Mouse (Mus musculus): ENCODE results near the gene Cux2. TPM values are rescaled to one million over a fixed set of nuclear protein-coding genes. Genes with fewer than 3 reads are reported as not detected.

Gene Cux2
- total RNA-seq, 1 experiment from 2014 or later = under 0.01 TPM

DNA sequence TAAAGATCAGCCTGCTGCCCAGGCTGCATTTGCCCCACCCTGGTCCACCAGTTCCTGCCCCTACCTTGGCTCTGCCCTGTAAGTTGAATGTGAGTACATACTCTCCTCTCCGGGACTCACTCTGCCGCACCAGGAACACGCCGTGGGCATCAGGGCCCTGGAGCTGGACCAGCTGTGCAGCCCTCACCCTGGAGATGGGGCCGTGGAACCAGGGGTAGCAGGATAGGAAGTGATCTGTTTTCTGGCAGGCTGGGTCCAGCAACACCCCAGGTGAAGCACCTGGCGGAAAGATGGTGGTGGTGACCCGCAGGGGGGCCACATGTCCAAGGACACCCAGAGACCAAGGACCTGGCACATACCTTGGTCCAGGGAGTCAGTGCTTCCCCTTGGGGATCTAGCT, 231.5 kb downstream of the Cux2 start:
- ATAC-seq (ENCODE audit: extremely low read depth, insufficient number of reproducible peaks, low FRiP score, poor library complexity, severe bottlenecking) = no peak

- ATAC-seq (ENCODE audit: extremely low read depth, insufficient number of reproducible peaks, low FRiP score, poor library complexity, severe bottlenecking) = no peak
Measured at GRCm38 (mm10) chr5:121817551-121817950, 232.4 kb downstream of the Cux2 start.

GRCm38 (mm10) chr5:121816611-121817010, 233.3 kb downstream of the Cux2 start:
- ATAC-seq (ENCODE audit: extremely low read depth, insufficient number of reproducible peaks, low FRiP score, poor library complexity, severe bottlenecking) = no peak

DNA sequence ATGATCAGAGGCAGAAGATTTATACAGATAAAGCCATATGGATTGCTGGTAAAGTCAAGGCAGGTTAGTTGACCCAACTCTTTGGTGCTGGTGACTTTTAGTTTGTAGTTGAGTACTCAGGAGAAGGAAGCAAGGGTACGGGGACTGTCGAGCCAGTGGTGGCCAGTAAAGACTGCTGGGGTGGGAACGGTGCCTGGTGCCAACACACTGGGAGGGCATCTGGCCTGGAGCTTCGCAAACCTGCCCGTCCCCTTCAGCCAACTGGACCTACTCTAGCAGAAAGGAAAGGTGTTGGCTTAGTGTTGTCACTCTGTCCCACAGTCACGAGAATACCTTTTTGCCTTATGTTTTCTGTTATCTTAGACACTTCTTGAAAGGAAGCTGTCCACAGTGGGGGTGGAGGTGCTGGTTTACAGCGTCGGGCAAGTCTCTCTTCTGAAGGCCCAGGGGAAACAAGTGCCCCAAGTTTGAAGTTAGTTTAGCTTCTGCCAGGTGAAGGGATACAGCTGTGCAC, 234.0 kb downstream of the Cux2 start:
- ATAC-seq (ENCODE audit: extremely low read depth, insufficient number of reproducible peaks, low FRiP score, poor library complexity, severe bottlenecking) = no peak

GRCm38 (mm10) chr5:121815067-121815466, 234.8 kb downstream of the Cux2 start:
- ATAC-seq (ENCODE audit: extremely low read depth, insufficient number of reproducible peaks, low FRiP score, poor library complexity, severe bottlenecking) = peak; percentile 49

- ATAC-seq (ENCODE audit: extremely low read depth, insufficient number of reproducible peaks, low FRiP score, poor library complexity, severe bottlenecking) = no peak
Measured at GRCm38 (mm10) chr5:121813744-121814143, 236.2 kb downstream of the Cux2 start.

- ATAC-seq (ENCODE audit: extremely low read depth, insufficient number of reproducible peaks, low FRiP score, poor library complexity, severe bottlenecking) = no peak
Measured at GRCm38 (mm10) chr5:121812526-121813243, 237.2 kb downstream of the Cux2 start.

DNA sequence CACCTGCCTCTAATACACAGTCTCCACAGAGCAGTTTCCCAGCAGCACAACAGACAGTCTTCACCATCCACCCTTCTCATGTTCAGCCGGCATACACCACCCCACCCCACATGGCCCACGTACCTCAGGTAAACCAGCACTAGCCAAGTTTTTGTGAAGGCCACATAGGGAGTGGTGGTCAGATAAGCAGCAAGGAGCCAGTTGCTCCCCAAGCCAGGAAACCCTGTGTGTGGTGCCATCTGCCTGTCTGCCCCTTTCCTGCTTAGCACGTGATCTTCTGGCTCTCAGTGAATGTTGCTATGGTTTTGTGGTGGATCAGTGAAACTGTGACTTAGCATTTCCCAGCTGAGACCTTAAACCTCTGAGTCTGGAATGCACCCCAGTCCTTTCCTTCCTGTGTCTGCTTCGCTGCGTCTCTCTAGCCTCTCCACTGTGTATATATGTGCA, 238.4 kb downstream of the Cux2 start:
- ATAC-seq (ENCODE audit: extremely low read depth, insufficient number of reproducible peaks, low FRiP score, poor library complexity, severe bottlenecking) = no peak

GRCm38 (mm10) chr5:121810331-121811151, 239.4 kb downstream of the Cux2 start:
- ATAC-seq (ENCODE audit: extremely low read depth, insufficient number of reproducible peaks, low FRiP score, poor library complexity, severe bottlenecking) = no peak

GRCm38 (mm10) chr5:121809667-121810224, 240.2 kb downstream of the Cux2 start:
- ATAC-seq (ENCODE audit: extremely low read depth, insufficient number of reproducible peaks, low FRiP score, poor library complexity, severe bottlenecking) = no peak

- ATAC-seq (ENCODE audit: extremely low read depth, insufficient number of reproducible peaks, low FRiP score, poor library complexity, severe bottlenecking) = no peak
Measured at GRCm38 (mm10) chr5:121808202-121808601, 241.7 kb downstream of the Cux2 start.

DNA sequence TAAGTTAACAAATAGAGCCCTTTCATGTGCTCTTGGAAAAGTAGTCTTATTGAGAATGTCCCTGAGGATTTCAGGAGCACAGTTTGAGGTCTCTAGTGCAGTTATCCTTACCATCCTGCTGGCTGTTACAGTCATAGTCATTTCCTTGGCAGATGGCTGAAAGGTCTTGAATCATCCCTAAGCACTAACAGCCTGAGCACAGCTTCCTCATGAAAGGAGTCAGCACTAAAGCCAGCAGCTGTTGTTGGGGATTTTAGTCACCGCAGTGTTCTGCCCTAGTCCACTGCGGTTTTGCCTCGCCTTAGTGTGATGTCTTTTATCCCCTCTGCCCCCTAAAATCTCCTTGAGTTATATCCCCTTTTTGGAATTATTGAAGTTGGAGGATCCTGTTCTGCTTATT, 242.7 kb downstream of the Cux2 start:
- ATAC-seq (ENCODE audit: extremely low read depth, insufficient number of reproducible peaks, low FRiP score, poor library complexity, severe bottlenecking) = no peak

Other genes with a start within 250 kb of the Cux2 start
- 77.7 and 81.7 TPM in 2 replicates for gene Sh2b3, start 212.5 kb downstream of the Cux2 start, total RNA-seq (2017)
- gene Pheta1, start 201.1 kb downstream of the Cux2 start, total RNA-seq (2017) = 1.1 and 1.5 TPM in 2 replicates
- gene Myl2, start 50.8 kb upstream of the Cux2 start, total RNA-seq (2017) = 5.2 and 6.3 TPM in 2 replicates
- 1.1 and 2.0 TPM in 2 replicates for gene Ccdc63, start 90.7 kb upstream of the Cux2 start, total RNA-seq (2017)
- gene Ppp1cc, start 108.2 kb upstream of the Cux2 start, total RNA-seq (2017) = 282 and 304 TPM in 2 replicates
- gene Hvcn1, start 156.7 kb upstream of the Cux2 start, total RNA-seq (2017) = 256 TPM in 2 replicates
- gene Tctn1, start 214.4 kb upstream of the Cux2 start, total RNA-seq (2017) = 27.6 and 39.9 TPM in 2 replicates
- gene Pptc7, start 234.3 kb upstream of the Cux2 start, total RNA-seq (2017) = 43.0 and 46.2 TPM in 2 replicates

All from neutrophil, adult 5-6 weeks (primary cell).